Mouse (Mus musculus): ENCODE measurements at regions not wholly inside any gene's neighbourhood (a gene's known extent, or its start where the extent isn't known, plus 50 kb on each side); places are given as distances from the start of the nearest gene placed in this dataset.
A peak's percentile ranks its signal among the peaks of the same experiment; 100 is the strongest.

GRCm38 (mm10) chr10:43707011-43707410 lies 128.9 kb downstream of the Cd24a start:
- 75% methylated on average over 5 of the region's 5 CpGs for WGBS
- Histone ChIP-seq H3K27me3 (replicated peaks; ENCODE audit: control insufficient read depth, insufficient read depth, low read length) (0 out of 2 replicates have a peak, but pooled peaks cover 2% of the 10 kb centered on the region), H3K9ac (replicated peaks; ENCODE audit: low read depth, low read length) (no peak overlapping the region), H3K4me1 (replicated peaks; ENCODE audit: control insufficient read depth, insufficient read depth, low read length) (no peaks in the 10 kb centered on the region), H3K4me2 (ENCODE audit: low read length) (no peak overlapping the region), H3K27ac (ENCODE audit: low read length) (no peak overlapping the region), H3K36me3 (ENCODE audit: control insufficient read depth, insufficient read depth) (no peaks in the 10 kb centered on the region), H3K4me3 (replicated peaks; ENCODE audit: low read length) (no peak overlapping the region), H3K9me3 (ENCODE audit: control insufficient read depth, low read length) (no peaks in the 10 kb centered on the region)
- no peak for ATAC-seq

- no peak overlapping the region for H3K4me2 ChIP-seq (ENCODE audit: low read length)
- H3K9me3 ChIP-seq (ENCODE audit: control insufficient read depth, low read length) = no peaks in the 10 kb centered on the region
- ATAC-seq = no peak
- 65% methylated on average over 15 of the region's 15 CpGs for WGBS
- no peak overlapping the region for H3K27ac ChIP-seq (ENCODE audit: low read length)
- H3K36me3 ChIP-seq (ENCODE audit: control insufficient read depth, insufficient read depth) = no peaks in the 10 kb centered on the region
- 0 out of 2 replicates have a peak, but pooled peaks cover 2% of the 10 kb centered on the region for H3K27me3 ChIP-seq (replicated peaks; ENCODE audit: control insufficient read depth, insufficient read depth, low read length)
- H3K4me1 ChIP-seq (replicated peaks; ENCODE audit: control insufficient read depth, insufficient read depth, low read length) = no peaks in the 10 kb centered on the region
- H3K9ac ChIP-seq (replicated peaks; ENCODE audit: low read depth, low read length) = no peak overlapping the region
- no peak overlapping the region for H3K4me3 ChIP-seq (replicated peaks; ENCODE audit: low read length)
Measured at GRCm38 (mm10) chr10:43707821-43708373, 129.8 kb downstream of the Cd24a start.

- Histone ChIP-seq H3K9me3 (ENCODE audit: control insufficient read depth, low read length) (no peaks in the 10 kb centered on the region), H3K27me3 (replicated peaks; ENCODE audit: control insufficient read depth, insufficient read depth, low read length) (0 out of 2 replicates have a peak, but pooled peaks cover 2% of the 10 kb centered on the region), H3K4me1 (replicated peaks; ENCODE audit: control insufficient read depth, insufficient read depth, low read length) (no peaks in the 10 kb centered on the region), H3K27ac (ENCODE audit: low read length) (no peak overlapping the region), H3K4me2 (ENCODE audit: low read length) (no peak overlapping the region), H3K4me3 (replicated peaks; ENCODE audit: low read length) (no peak overlapping the region), H3K36me3 (ENCODE audit: control insufficient read depth, insufficient read depth) (no peaks in the 10 kb centered on the region), H3K9ac (replicated peaks; ENCODE audit: low read depth, low read length) (no peak overlapping the region)
- ATAC-seq = no peak
- 89% methylated on average over 6 of the region's 6 CpGs for WGBS
Measured at GRCm38 (mm10) chr10:43709278-43710033, 131.4 kb downstream of the Cd24a start.

GRCm38 (mm10) chr10:43710186-43710885 lies 132.3 kb downstream of the Cd24a start:
- Histone ChIP-seq H3K4me3 (replicated peaks; ENCODE audit: low read length) (no peak overlapping the region), H3K36me3 (ENCODE audit: control insufficient read depth, insufficient read depth) (no peaks in the 10 kb centered on the region), H3K9me3 (ENCODE audit: control insufficient read depth, low read length) (no peaks in the 10 kb centered on the region), H3K27me3 (replicated peaks; ENCODE audit: control insufficient read depth, insufficient read depth, low read length) (0 out of 2 replicates have a peak, but pooled peaks cover 2% of the 10 kb centered on the region), H3K4me1 (replicated peaks; ENCODE audit: control insufficient read depth, insufficient read depth, low read length) (no peaks in the 10 kb centered on the region), H3K9ac (replicated peaks; ENCODE audit: low read depth, low read length) (no peak overlapping the region), H3K4me2 (ENCODE audit: low read length) (no peak overlapping the region), H3K27ac (ENCODE audit: low read length) (no peak overlapping the region)
- WGBS = 87% methylated on average over 8 of the region's 8 CpGs
- ATAC-seq = no peak

GRCm38 (mm10) chr10:43710886-43711256 lies 132.8 kb downstream of the Cd24a start:
- WGBS = 81% methylated on average over 2 of the region's 2 CpGs
- Histone ChIP-seq H3K4me2 (ENCODE audit: low read length) (no peak overlapping the region), H3K4me3 (replicated peaks; ENCODE audit: low read length) (no peak overlapping the region), H3K36me3 (ENCODE audit: control insufficient read depth, insufficient read depth) (no peaks in the 10 kb centered on the region), H3K27me3 (replicated peaks; ENCODE audit: control insufficient read depth, insufficient read depth, low read length) (no peaks in the 10 kb centered on the region), H3K9ac (replicated peaks; ENCODE audit: low read depth, low read length) (no peak overlapping the region), H3K9me3 (ENCODE audit: control insufficient read depth, low read length) (no peaks in the 10 kb centered on the region), H3K4me1 (replicated peaks; ENCODE audit: control insufficient read depth, insufficient read depth, low read length) (no peaks in the 10 kb centered on the region), H3K27ac (ENCODE audit: low read length) (no peak overlapping the region)
- no peak for ATAC-seq

GRCm38 (mm10) chr10:43712657-43713056 lies 134.6 kb downstream of the Cd24a start:
- H3K27me3 ChIP-seq (replicated peaks; ENCODE audit: control insufficient read depth, insufficient read depth, low read length) = no peaks in the 10 kb centered on the region
- H3K4me3 ChIP-seq (replicated peaks; ENCODE audit: low read length) = no peak overlapping the region
- no peaks in the 10 kb centered on the region for H3K9me3 ChIP-seq (ENCODE audit: control insufficient read depth, low read length)
- no peaks in the 10 kb centered on the region for H3K4me1 ChIP-seq (replicated peaks; ENCODE audit: control insufficient read depth, insufficient read depth, low read length)
- H3K27ac ChIP-seq (ENCODE audit: low read length) = no peak overlapping the region
- H3K36me3 ChIP-seq (ENCODE audit: control insufficient read depth, insufficient read depth) = no peaks in the 10 kb centered on the region
- H3K9ac ChIP-seq (replicated peaks; ENCODE audit: low read depth, low read length) = no peak overlapping the region
- ATAC-seq = no peak
- H3K4me2 ChIP-seq (ENCODE audit: low read length) = no peak overlapping the region

- Histone ChIP-seq H3K9me3 (ENCODE audit: control insufficient read depth, low read length) (no peaks in the 10 kb centered on the region), H3K9ac (replicated peaks; ENCODE audit: low read depth, low read length) (no peak overlapping the region), H3K27ac (ENCODE audit: low read length) (no peak overlapping the region), H3K4me2 (ENCODE audit: low read length) (no peak overlapping the region), H3K27me3 (replicated peaks; ENCODE audit: control insufficient read depth, insufficient read depth, low read length) (no peaks in the 10 kb centered on the region), H3K36me3 (ENCODE audit: control insufficient read depth, insufficient read depth) (no peaks in the 10 kb centered on the region), H3K4me3 (replicated peaks; ENCODE audit: low read length) (no peak overlapping the region), H3K4me1 (replicated peaks; ENCODE audit: control insufficient read depth, insufficient read depth, low read length) (peaks cover 16% of the 10 kb centered on the region)
- no peak for ATAC-seq
- WGBS = 56% methylated on average over 13 of the region's 13 CpGs
Measured at GRCm38 (mm10) chr10:43718768-43719167, 140.7 kb downstream of the Cd24a start.

- Histone ChIP-seq H3K36me3 (ENCODE audit: control insufficient read depth, insufficient read depth) (no peaks in the 10 kb centered on the region), H3K9ac (replicated peaks; ENCODE audit: low read depth, low read length) (no peak overlapping the region), H3K27me3 (replicated peaks; ENCODE audit: control insufficient read depth, insufficient read depth, low read length) (no peaks in the 10 kb centered on the region), H3K9me3 (ENCODE audit: control insufficient read depth, low read length) (no peaks in the 10 kb centered on the region), H3K4me1 (replicated peaks; ENCODE audit: control insufficient read depth, insufficient read depth, low read length) (peaks cover 18% of the 10 kb centered on the region), H3K4me2 (ENCODE audit: low read length) (no peak overlapping the region), H3K4me3 (replicated peaks; ENCODE audit: low read length) (no peak overlapping the region), H3K27ac (ENCODE audit: low read length) (no peak overlapping the region)
- ATAC-seq = no peak
- 82% methylated on average over 4 of the region's 4 CpGs for WGBS
Measured at GRCm38 (mm10) chr10:43721356-43721755, 143.3 kb downstream of the Cd24a start.

- no peaks in the 10 kb centered on the region for H3K9me3 ChIP-seq (ENCODE audit: control insufficient read depth, low read length)
- H3K4me1 ChIP-seq (replicated peaks; ENCODE audit: control insufficient read depth, insufficient read depth, low read length) = peaks cover 18% of the 10 kb centered on the region
- 0% methylated on average over 3 of the region's 3 CpGs for WGBS
- peak overlapping the region; percentile 69; the same call in 1 of the 2 replicates for H3K4me2 ChIP-seq (ENCODE audit: low read length)
- ATAC-seq = no peak
- no peaks in the 10 kb centered on the region for H3K27me3 ChIP-seq (replicated peaks; ENCODE audit: control insufficient read depth, insufficient read depth, low read length)
- no peak overlapping the region for H3K27ac ChIP-seq (ENCODE audit: low read length)
- no peak overlapping the region for H3K4me3 ChIP-seq (replicated peaks; ENCODE audit: low read length)
- H3K36me3 ChIP-seq (ENCODE audit: control insufficient read depth, insufficient read depth) = no peaks in the 10 kb centered on the region
- H3K9ac ChIP-seq (replicated peaks; ENCODE audit: low read depth, low read length) = no peak overlapping the region
Measured at GRCm38 (mm10) chr10:43722164-43722563, 144.1 kb downstream of the Cd24a start.
